Mouse (Mus musculus) forebrain, postnatal 0 days (tissue): ENCODE measurements at regions not wholly inside any gene's neighbourhood (a gene's known extent, or its start where the extent isn't known, plus 50 kb on each side); places are given as distances from the start of the nearest gene placed in this dataset.

Experiments used
- ATAC-seq: fragments of 200-750 bp; cut with Nextera tagmentation; 2 replicates; pipeline ENCODE4 v1.8.0; 2017; ENCODE audit warnings: mild to moderate bottlenecking, moderate library complexity
- DNase-seq: peaks from one replicate; pipeline ENCODE4 v3.0.0-alpha.2; 2015
- H3K27ac ChIP-seq: fragments of 300-500 bp; sonication (generic); 2 replicates; pipeline ENCODE4 v1.5.1; 2014; ENCODE audit warnings: low read depth, mild to moderate bottlenecking, antibody characterized with exemption, low read length, moderate library complexity, mixed read lengths
- H3K27me3 ChIP-seq: fragments of 300-500 bp; sonication (generic); 2 replicates; pipeline ENCODE4 v1.6.1; 2014; ENCODE audit warnings: mild to moderate bottlenecking, low read length, mixed read lengths; ENCODE audit not compliant: insufficient read depth
- H3K36me3 ChIP-seq: fragments of 300-500 bp; sonication (generic); 2 replicates; pipeline ENCODE4 v1.6.1; 2014; ENCODE audit warnings: mild to moderate bottlenecking, moderate library complexity; ENCODE audit not compliant: insufficient read depth
- H3K4me1 ChIP-seq: fragments of 300-500 bp; sonication (generic); 2 replicates; pipeline ENCODE4 v1.6.1; 2014; ENCODE audit warnings: antibody characterized with exemption; ENCODE audit not compliant: insufficient read depth
- H3K4me2 ChIP-seq: fragments of 300-500 bp; sonication (generic); 2 replicates; pipeline ENCODE4 v1.6.1; 2014; ENCODE audit warnings: low read depth, mild to moderate bottlenecking, moderate library complexity
- H3K4me3 ChIP-seq: fragments of 300-500 bp; sonication (generic); 2 replicates; pipeline ENCODE4 v1.5.1; 2014; ENCODE audit warnings: low read depth, low read length, mixed read lengths
- H3K9ac ChIP-seq: fragments of 300-500 bp; sonication (generic); 2 replicates; pipeline ENCODE4 v1.6.1; 2014; ENCODE audit warnings: mild to moderate bottlenecking
- H3K9me3 ChIP-seq: fragments of 300-500 bp; sonication (generic); 2 replicates; pipeline ENCODE4 v1.6.1; 2016; ENCODE audit warnings: low read length
- CTCF ChIP-seq: sonication (generic); IDR thresholded peaks from 2 replicates; pipeline ENCODE4 v1.5.1; 2016; ENCODE audit warnings: antibody characterized with exemption, control low read depth, low read depth
- WGBS: fragments of 180-500 bp; shearing (Covaris S2); extraction: QIAGEN DNeasy Blood & Tissue Kit; methylation state at CpG from one replicate; pipeline ENCODE4 v1.1.7; 2014; 5-methylcytosine and 5-hydroxymethylcytosine counted together

DNA sequence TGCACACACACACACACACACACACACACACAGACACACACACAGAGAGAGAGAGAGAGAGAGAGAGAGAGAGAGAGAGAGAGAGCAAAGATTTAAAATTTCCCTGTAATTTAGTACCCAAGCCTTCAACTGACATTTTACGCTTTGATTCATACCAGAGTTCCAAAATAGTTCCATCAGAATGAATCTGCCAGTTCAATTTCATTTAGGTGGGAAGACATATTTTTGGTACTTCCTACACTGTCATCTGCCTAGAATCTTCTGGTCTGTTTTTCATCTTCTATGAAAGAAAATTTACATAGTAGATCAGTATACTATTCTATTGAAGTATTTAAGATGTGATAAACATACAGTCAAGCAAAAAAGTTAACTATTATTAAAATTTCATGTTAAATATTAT lies 1177.4 kb downstream of the Zpld1 start:
- no peaks in the 10 kb centered on the region for H3K36me3 ChIP-seq
- DNase-seq (no peak), ATAC-seq (no peak)
- H3K27ac ChIP-seq: no peak overlapping the region
- no peaks in the 10 kb centered on the region for H3K9me3 ChIP-seq
- no peak overlapping the region for H3K4me3 ChIP-seq
- 91% methylated on average over 1 of the region's 1 CpGs for WGBS
- H3K4me1 ChIP-seq: no peaks in the 10 kb centered on the region
- no peak for TF ChIP-seq CTCF
- no peaks in the 10 kb centered on the region for H3K27me3 ChIP-seq
- H3K4me2 ChIP-seq: no peak overlapping the region
- H3K9ac ChIP-seq: no peak overlapping the region

DNA sequence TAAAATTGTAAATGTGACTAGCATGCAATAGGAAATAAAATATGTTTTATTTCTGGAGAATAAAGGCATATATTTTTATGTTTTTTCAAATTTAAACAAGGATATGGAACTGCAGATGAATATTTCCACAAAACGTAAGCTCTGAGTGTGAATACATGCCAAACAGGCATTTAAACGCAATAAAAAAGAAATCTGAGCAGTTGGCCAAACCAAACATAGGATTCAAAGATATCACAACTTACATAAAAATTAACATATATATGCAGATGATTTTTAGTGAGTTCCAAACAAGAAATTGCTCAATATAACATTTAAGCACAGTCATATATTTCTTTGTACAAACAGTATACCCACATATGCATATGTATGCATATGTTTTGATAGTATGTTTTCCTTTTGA lies 1199.1 kb downstream of the Zpld1 start:
- Histone ChIP-seq H3K4me2 (no peak overlapping the region), H3K27ac (no peak overlapping the region), H3K4me1 (no peaks in the 10 kb centered on the region), H3K36me3 (no peaks in the 10 kb centered on the region), H3K9me3 (no peaks in the 10 kb centered on the region), H3K9ac (no peak overlapping the region), H3K4me3 (no peak overlapping the region), H3K27me3 (no peaks in the 10 kb centered on the region)
- ATAC-seq (peak; percentile 42; the same call in 1 of the 2 replicates), DNase-seq (peak; percentile 13)
- 66% methylated on average over 2 of the region's 2 CpGs for WGBS
- no peak for TF ChIP-seq CTCF

DNA sequence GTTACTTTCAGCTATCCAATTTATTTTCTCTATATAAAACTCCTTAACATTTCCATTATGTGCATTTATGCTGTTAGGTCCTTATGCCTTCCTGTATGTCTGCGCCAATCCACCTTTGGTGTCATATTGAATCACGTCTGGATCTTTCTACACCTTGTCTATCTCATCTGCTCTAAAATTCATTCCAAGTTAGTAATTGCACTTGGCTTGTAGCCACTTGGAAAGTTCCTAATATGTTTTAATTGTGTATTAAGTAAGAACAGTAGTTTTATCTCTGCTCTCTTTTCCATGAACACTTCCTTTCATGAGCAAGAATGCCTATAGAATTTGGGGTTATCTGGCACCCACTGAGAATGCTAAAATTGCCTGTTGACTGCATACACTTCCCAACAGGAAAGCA lies 1205.6 kb downstream of the Zpld1 start:
- DNase-seq (no peak), ATAC-seq (no peak)
- Histone ChIP-seq H3K4me3 (no peak overlapping the region), H3K36me3 (no peaks in the 10 kb centered on the region), H3K4me2 (no peak overlapping the region), H3K27ac (no peak overlapping the region), H3K9me3 (no peaks in the 10 kb centered on the region), H3K9ac (no peak overlapping the region), H3K4me1 (no peaks in the 10 kb centered on the region), H3K27me3 (no peaks in the 10 kb centered on the region)
- 57% methylated on average over 2 of the region's 2 CpGs for WGBS
- no peak for TF ChIP-seq CTCF

DNA sequence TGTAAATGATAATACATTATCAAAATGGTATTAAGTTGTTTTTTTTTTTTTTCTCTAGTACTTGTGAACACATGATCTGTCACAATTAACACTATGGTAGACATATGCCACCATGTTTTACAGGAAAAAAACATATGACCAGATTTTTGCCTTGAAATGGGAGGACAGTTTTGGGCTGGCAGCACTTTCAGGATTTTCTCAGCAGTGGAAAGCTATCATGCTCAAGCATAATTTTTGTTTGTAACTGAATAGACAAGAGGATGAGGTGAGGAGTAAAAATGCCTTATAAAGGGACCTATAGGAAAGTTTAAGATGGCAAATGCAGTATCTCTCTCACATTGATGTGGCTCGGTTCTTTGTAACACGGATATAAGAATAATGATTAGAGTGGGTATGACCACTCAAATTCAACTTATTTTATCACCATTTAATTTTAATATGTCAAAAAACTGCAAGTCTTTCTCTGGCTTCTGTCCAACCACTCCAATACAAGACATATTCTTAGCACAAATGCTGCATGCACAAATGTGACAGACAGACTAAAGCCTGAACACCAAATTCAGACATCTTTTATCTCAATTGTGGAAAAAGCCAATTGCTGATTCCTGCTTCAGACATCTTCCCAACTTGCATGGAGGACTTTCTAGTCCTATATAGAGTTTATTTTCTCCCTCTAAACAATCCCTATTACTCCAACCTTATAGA lies 1206.6 kb downstream of the Zpld1 start:
- WGBS: 73% methylated on average over 2 of the region's 2 CpGs
- H3K27me3 ChIP-seq: no peaks in the 10 kb centered on the region
- no peak overlapping the region for H3K4me3 ChIP-seq
- H3K4me1 ChIP-seq: no peaks in the 10 kb centered on the region
- no peaks in the 10 kb centered on the region for H3K9me3 ChIP-seq
- H3K36me3 ChIP-seq: no peaks in the 10 kb centered on the region
- no peak overlapping the region for H3K27ac ChIP-seq
- H3K4me2 ChIP-seq: no peak overlapping the region
- DNase-seq (no peak), ATAC-seq (no peak)
- TF ChIP-seq CTCF: no peak
- no peak overlapping the region for H3K9ac ChIP-seq

DNA sequence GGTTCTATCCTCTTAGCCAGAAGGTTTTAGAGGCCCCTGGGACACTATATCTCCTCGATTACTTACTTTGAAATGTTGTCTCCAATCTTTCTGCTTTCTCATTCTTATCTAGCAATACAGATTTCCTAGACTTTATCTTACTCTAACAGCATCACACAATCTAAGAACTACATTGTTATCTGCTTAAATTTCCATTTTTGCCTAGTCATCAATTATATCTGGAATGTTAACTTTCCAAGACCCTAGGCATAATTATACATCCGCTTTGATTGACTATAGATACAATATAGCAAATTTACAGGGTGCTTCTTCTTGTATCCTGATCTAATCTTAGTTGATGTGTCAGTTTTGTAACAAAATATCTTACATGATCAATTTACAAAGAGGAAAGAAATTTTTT lies 1217.3 kb downstream of the Zpld1 start:
- Histone ChIP-seq H3K27me3 (no peaks in the 10 kb centered on the region), H3K4me3 (no peak overlapping the region), H3K9me3 (no peaks in the 10 kb centered on the region), H3K4me2 (no peak overlapping the region), H3K4me1 (no peaks in the 10 kb centered on the region), H3K36me3 (no peaks in the 10 kb centered on the region), H3K9ac (no peak overlapping the region), H3K27ac (no peak overlapping the region)
- WGBS: 87% methylated on average over 2 of the region's 2 CpGs
- DNase-seq: no peak
- ATAC-seq: no peak
- no peak for TF ChIP-seq CTCF

DNA sequence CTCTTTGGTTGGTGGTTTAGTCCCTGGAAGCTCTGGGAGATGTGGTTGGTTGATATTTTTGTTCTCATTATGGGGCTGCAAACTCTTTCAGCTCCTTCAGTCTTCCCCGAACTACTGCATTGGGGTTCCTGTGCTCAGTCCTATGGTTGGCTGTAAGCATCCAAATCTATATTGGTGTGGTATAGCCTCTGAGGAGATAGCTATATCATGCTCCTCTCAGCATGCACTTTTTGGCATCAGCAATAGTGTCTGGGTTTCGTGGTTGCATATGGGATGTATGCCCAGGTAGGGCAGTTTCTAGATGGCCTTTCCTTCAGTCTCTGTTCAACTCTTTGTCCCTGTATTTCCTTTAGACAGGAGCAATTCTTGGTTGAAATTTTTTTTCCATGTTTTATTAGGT lies 1250.0 kb downstream of the Zpld1 start:
- no peak for TF ChIP-seq CTCF
- Histone ChIP-seq H3K9me3 (no peaks in the 10 kb centered on the region), H3K4me1 (no peaks in the 10 kb centered on the region), H3K36me3 (no peaks in the 10 kb centered on the region), H3K4me3 (no peak overlapping the region), H3K9ac (no peak overlapping the region), H3K4me2 (no peak overlapping the region), H3K27me3 (no peaks in the 10 kb centered on the region), H3K27ac (no peak overlapping the region)
- WGBS: 87% methylated on average over 2 of the region's 2 CpGs
- ATAC-seq (no peak), DNase-seq (no peak)

DNA sequence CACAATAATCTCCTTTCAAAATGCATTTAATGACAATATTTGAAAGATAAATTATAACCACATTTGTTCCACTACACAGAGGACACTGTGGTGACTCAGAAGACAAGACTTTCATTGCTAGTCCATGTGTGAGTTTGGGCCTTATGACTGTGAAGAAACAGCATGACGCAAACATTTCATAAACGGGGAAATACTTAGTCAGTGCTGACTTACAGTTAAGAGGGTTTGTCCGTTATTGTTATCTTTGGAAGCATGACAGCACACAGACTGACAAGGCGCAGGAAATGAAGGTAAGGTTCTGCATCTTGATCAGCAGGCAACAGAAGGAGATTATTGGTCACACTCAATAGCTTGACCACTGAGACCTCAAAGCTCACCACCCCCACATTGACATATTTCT lies 1255.8 kb downstream of the Zpld1 start:
- Histone ChIP-seq H3K27ac (no peak overlapping the region), H3K4me1 (no peaks in the 10 kb centered on the region), H3K4me2 (no peak overlapping the region), H3K27me3 (no peaks in the 10 kb centered on the region), H3K36me3 (no peaks in the 10 kb centered on the region), H3K4me3 (no peak overlapping the region), H3K9ac (no peak overlapping the region), H3K9me3 (no peaks in the 10 kb centered on the region)
- no peak for DNase-seq
- no peak for TF ChIP-seq CTCF
- ATAC-seq: no peak
- WGBS: 91% methylated on average over 4 of the region's 4 CpGs

DNA sequence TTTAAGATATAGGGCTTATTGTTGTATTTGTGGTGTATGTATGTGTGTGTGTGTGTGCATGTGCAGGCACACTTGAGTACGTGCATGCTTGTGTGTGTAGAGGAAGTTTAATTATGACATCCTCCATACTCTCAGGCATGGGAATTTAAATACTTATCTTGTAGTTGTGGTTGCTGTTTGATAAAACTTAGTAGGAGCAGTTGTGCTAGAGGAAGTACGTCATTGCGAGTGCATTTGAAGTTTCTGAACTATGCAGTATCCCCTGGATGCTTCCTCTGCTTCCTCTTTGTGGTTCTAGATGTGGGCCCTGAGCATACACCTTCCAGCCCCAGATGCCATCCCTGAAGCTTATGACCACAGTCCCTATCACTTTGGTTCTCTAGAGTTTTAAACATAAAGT lies 1281.5 kb downstream of the Zpld1 start:
- 92% methylated on average over 3 of the region's 3 CpGs for WGBS
- TF ChIP-seq CTCF: no peak
- no peak overlapping the region for H3K4me2 ChIP-seq

More for the DNA sequence above, 1281.5 kb downstream of the Zpld1 start:
- DNase-seq (no peak), ATAC-seq (no peak)
- Histone ChIP-seq H3K9ac (no peak overlapping the region), H3K27ac (no peak overlapping the region), H3K27me3 (no peaks in the 10 kb centered on the region), H3K36me3 (no peaks in the 10 kb centered on the region), H3K9me3 (no peaks in the 10 kb centered on the region), H3K4me3 (no peak overlapping the region), H3K4me1 (no peaks in the 10 kb centered on the region)
